Mouse (Mus musculus) thymus, adult 18-20 months (tissue): ENCODE data around the gene Cd80.

Experiments
- DNase-seq, 2 experiments: peaks; one replicate each; pipeline ENCODE4 v3.0.0; 2022; ENCODE audit warnings: mixed read lengths in 2 of 2

Cd80 gene

GRCm38 (mm10) chr16:38536544-38537146 is 81.3 kb downstream of the Cd80 start:
- DNase-seq, result peak; percentile 36 to 44

- no peak for DNase-seq
Observed at GRCm38 (mm10) chr16:38538716-38539380, 83.5 kb downstream of the Cd80 start.
